ENCODE assay signal across 20 mouse cellular contexts in the genomic region with DNA sequence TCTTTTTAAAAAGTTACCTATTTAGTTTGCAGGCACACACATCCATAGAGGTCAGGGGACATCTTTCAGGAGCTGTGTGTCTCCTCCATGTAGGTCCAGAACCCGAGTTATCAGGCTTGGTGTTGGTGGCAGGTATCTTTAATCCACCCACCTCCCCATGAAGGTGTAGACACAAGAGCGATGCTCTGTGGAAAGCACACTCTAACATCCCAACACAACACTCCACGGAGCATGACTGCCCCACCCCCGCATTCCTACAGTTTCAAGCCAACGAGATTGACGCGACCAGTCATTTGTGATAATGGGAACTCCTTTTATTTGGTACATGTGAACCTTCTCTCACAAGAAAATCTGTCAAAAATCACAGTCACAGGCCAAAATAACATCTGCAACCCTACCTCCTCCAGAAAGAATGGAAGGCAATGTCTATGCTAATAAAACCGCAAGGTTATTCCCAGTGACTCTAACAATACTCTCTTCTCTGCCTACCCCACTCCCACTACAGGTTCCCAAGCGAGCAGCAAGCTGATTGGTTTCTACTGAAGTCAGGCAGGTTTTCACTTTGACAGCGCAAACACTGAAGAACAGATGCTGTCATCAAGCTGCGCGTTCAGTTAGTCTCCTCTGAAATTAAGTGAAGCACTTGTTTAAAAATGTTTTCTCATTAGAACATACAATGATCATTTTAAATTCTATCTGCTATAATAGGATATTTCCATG.
A peak's percentile ranks its signal among the peaks of the same experiment; 100 is the strongest.
DNase-seq lines count a peak whose midpoint lies in the region; TF ChIP-seq lines count a peak whose summit lies in the region.
"Had no signal": no experiment of that assay in that cellular context is flagged by ENCODE, and none has a peak within 500 bp of the region (broad histone marks: within the 10 kb centered on the region; RNA-seq: fewer than 3 reads in every experiment).

No protein-coding gene starts in this region.

- peaks cover 35 to 89% of the 10 kb centered on the region in 2 experiments for H3K4me1 ChIP-seq in CH12.LX (ENCODE audit: control insufficient read depth in 1 of 2, insufficient read depth in 2 of 2)
- no peaks in the 10 kb centered on the region for H3K4me1 ChIP-seq in kidney, adult 2 months (ENCODE audit: control insufficient read depth, insufficient read depth, low read length)
- H3K4me1 ChIP-seq: liver, embryonic 12.5 days had no signal

- no peak overlapping the region for H3K9ac ChIP-seq in CH12.LX (ENCODE audit: insufficient read depth, low read depth)
- H3K9ac ChIP-seq: limb, embryonic 12.5 days; liver, embryonic 12.5 days had no signal

- dilution Hi-C loops in CH12.LX (cut with MboI; ENCODE audit: extremely low pct_ligation_motif_present, extremely low pct_unique_long_range_greater_than_20kb, low sequenced_read_pairs), result no loop called here

- in situ Hi-C loops in CH12.LX (cut with MboI; ENCODE audit: low pct_ligation_motif_present, low pct_unique_long_range_greater_than_20kb, low sequenced_read_pairs), result no loop called here

- TF ChIP-seq POLR2A in CH12.LX (IDR thresholded peaks at IDR 0.05; ENCODE audit: low read depth, low read length), result no peak
- no peak for TF ChIP-seq POLR2A in brain, embryonic 14.5 days (IDR thresholded peaks at IDR 0.05; ENCODE audit: borderline replicate concordance, extremely low read depth, insufficient read depth, insufficient read length, poor library complexity, severe bottlenecking)
- TF ChIP-seq POLR2A in kidney, adult 2 months (IDR thresholded peaks at IDR 0.05; ENCODE audit: low read depth, low read length), result no peak

- peaks cover 2% of the 10 kb centered on the region for H3K9me3 ChIP-seq in CH12.LX (replicated peaks; ENCODE audit: low read length)
- H3K9me3 ChIP-seq: embryonic facial prominence, embryonic 10.5 days; limb, embryonic 12.5 days; liver, embryonic 12.5 days had no signal

- no peak overlapping the region for H3K4me3 ChIP-seq in CH12.LX (replicated peaks in 1 of 3; ENCODE audit: low read depth in 2 of 3, low read length in 2 of 3, poor library complexity in 1 of 3)
- H3K4me3 ChIP-seq in layer of hippocampus, adult 2 months, result peak overlapping the region; percentile 23; the same call in 1 of the 2 replicates
- H3K4me3 ChIP-seq in kidney, adult 2 months (ENCODE audit: insufficient read depth, low read depth, low read length), result no peak overlapping the region
- H3K4me3 ChIP-seq: embryonic facial prominence, embryonic 10.5 days; heart, adult 2 months; limb, embryonic 12.5 days; liver, embryonic 12.5 days had no signal

- TF ChIP-seq CTCF in CH12.LX (conservative IDR thresholded peaks at IDR 0.05 in 1 of 2, IDR thresholded peaks at IDR 0.05 in 1 of 2; ENCODE audit: low read depth in 2 of 2, low read length in 2 of 2), result no peak
- TF ChIP-seq CTCF in brain, embryonic 14.5 days (IDR thresholded peaks at IDR 0.05; ENCODE audit: borderline replicate concordance, extremely low read depth, insufficient read depth, insufficient read length), result no peak
- TF ChIP-seq CTCF in layer of hippocampus, adult 2 months (conservative IDR thresholded peaks at IDR 0.05), result no peak
- TF ChIP-seq CTCF in kidney, adult 2 months (conservative IDR thresholded peaks at IDR 0.05; ENCODE audit: insufficient read depth, insufficient read length, low read depth, low read length), result no peak

- DNase-seq in layer of hippocampus, adult 18-20 months (ENCODE audit: low spot score in 2 of 2), result peak; percentile 34 to 78
- no peak for DNase-seq in layer of hippocampus, adult 9-10 months (ENCODE audit: low spot score)
- peak; percentile 85 for DNase-seq in CH12.LX (ENCODE audit: extremely low read depth)
- DNase-seq in brain, embryonic 14.5 days (ENCODE audit: low read depth), result peak; percentile 67
- peak; percentile 50 to 55 for DNase-seq in layer of hippocampus, adult 2 months (ENCODE audit: low spot score in 2 of 2)
- DNase-seq in urinary bladder, postnatal 36 days (ENCODE audit: low spot score in 2 of 2), result no peak
- DNase-seq in kidney, adult 2 months, result no peak
- DNase-seq: adrenal gland, adult 8-10 months; cerebellum, adult 2 months; cerebellum, postnatal 36 days; gastrocnemius, postnatal 25 days; heart, adult 2 months; heart, postnatal 4 days; kidney, adult 11 months; lung, adult 2 months; thymus, postnatal 14 days had no signal

- H3K27me3 ChIP-seq in CH12.LX (replicated peaks), result no peaks in the 10 kb centered on the region
- no peaks in the 10 kb centered on the region for H3K27me3 ChIP-seq in kidney, adult 2 months (replicated peaks; ENCODE audit: control insufficient read depth, insufficient read depth, low read length)
- H3K27me3 ChIP-seq: limb, embryonic 12.5 days; liver, embryonic 12.5 days had no signal

- H3K79me2 ChIP-seq in CH12.LX (replicated peaks; ENCODE audit: control insufficient read depth, extremely low read depth, insufficient read depth, poor library complexity, severe bottlenecking), result peaks cover 2% of the 10 kb centered on the region; the same call in 1 of the 2 replicates

- H3K36me3 ChIP-seq in CH12.LX (replicated peaks in 1 of 2; ENCODE audit: control insufficient read depth in 1 of 2, insufficient read depth in 1 of 2, low read length in 1 of 2), result peaks cover 0 to 10% of the 10 kb centered on the region in 2 experiments
- no peaks in the 10 kb centered on the region for H3K36me3 ChIP-seq in kidney, adult 2 months (ENCODE audit: control insufficient read depth, insufficient read depth, low read length)
- H3K36me3 ChIP-seq: embryonic facial prominence, embryonic 10.5 days; limb, embryonic 12.5 days; liver, embryonic 12.5 days had no signal

- H3K4me2 ChIP-seq in CH12.LX (ENCODE audit: insufficient read depth, low read depth, poor library complexity, severe bottlenecking), result peak overlapping the region; percentile 52; the same call in 1 of the 2 replicates
- H3K4me2 ChIP-seq: limb, embryonic 12.5 days; liver, embryonic 12.5 days had no signal

- no peak; the same call in 1 of the 2 replicates for TF ChIP-seq RAD21 in CH12.LX (IDR thresholded peaks at IDR 0.05; ENCODE audit: low read depth, low read length)

- H3K27ac ChIP-seq in CH12.LX (ENCODE audit: insufficient read depth, low read depth), result no peak overlapping the region
- H3K27ac ChIP-seq in layer of hippocampus, adult 2 months, result peak overlapping the region; percentile 52
- no peak overlapping the region for H3K27ac ChIP-seq in kidney, adult 2 months (ENCODE audit: insufficient read depth, low read depth, low read length)
- H3K27ac ChIP-seq: embryonic facial prominence, embryonic 10.5 days; heart, adult 2 months; kidney, postnatal 0 days; limb, embryonic 12.5 days; liver, embryonic 12.5 days had no signal

- TF ChIP-seq EP300 in CH12.LX (IDR thresholded peaks at IDR 0.05; ENCODE audit: low read length), result peak; percentile 87

- WGBS in kidney, adult 2 months, result 73% methylated on average over 12 of the region's 12 CpGs

TF ChIP-seq in CH12.LX, 34 proteins besides CTCF, POLR2A, EP300 and RAD21:
- TF ChIP-seq SIN3A (IDR thresholded peaks at IDR 0.05; ENCODE audit: low read length) (peak; percentile 76; the same call in 1 of the 2 replicates), MAZ (IDR thresholded peaks at IDR 0.05; ENCODE audit: low read depth, low read length) (no peak; the same call in 1 of the 2 replicates), RCOR1 (conservative IDR thresholded peaks at IDR 0.05; ENCODE audit: low read depth, low read length) (0 out of 2 replicates have a peak, but pooled peaks have one; percentile 63), NRF1 (IDR thresholded peaks at IDR 0.05; ENCODE audit: low read depth, low read length) (no peak), BHLHE40 (IDR thresholded peaks at IDR 0.05; ENCODE audit: low read depth, low read length) (peak; percentile 78), ETS1 (conservative IDR thresholded peaks at IDR 0.05; ENCODE audit: low read depth, low read length) (peak; percentile 91), MAFK (IDR thresholded peaks at IDR 0.05; ENCODE audit: insufficient replicate concordance, low read length) (peak; percentile 59; the same call in 1 of the 2 replicates), CHD2 (IDR thresholded peaks at IDR 0.05; ENCODE audit: low read length) (peak; percentile 43; the same call in 1 of the 2 replicates), MXI1 (IDR thresholded peaks at IDR 0.05; ENCODE audit: low read depth, low read length) (peak; percentile 46; the same call in 1 of the 2 replicates), MEF2A (IDR thresholded peaks at IDR 0.05; ENCODE audit: borderline replicate concordance, low read depth, low read length) (peak; percentile 90), MAX (IDR thresholded peaks at IDR 0.05; ENCODE audit: low read length) (peak; percentile 19; the same call in 1 of the 2 replicates), ELF1 (IDR thresholded peaks at IDR 0.05; ENCODE audit: low read depth, low read length) (no peak), TCF12 (IDR thresholded peaks at IDR 0.05; ENCODE audit: low read depth, low read length) (0 out of 2 replicates have a peak, but pooled peaks have one; percentile 55), NELFE (IDR thresholded peaks at IDR 0.05; ENCODE audit: low read depth, low read length) (no peak), JUND (conservative IDR thresholded peaks at IDR 0.05; ENCODE audit: low read depth, low read length) (peak; percentile 55), IRF4 (IDR thresholded peaks at IDR 0.05; ENCODE audit: low read depth, low read length) (peak; percentile 83)

Comparison
In these comparisons a context has a peak if more than half of its experiments do, and no peak if none do; other contexts are left out.
1. DNase-seq: peak in layer of hippocampus, adult 18-20 months (2 of 2), CH12.LX (single experiment), brain, embryonic 14.5 days (single experiment) and layer of hippocampus, adult 2 months (2 of 2); none in layer of hippocampus, adult 9-10 months (single experiment), urinary bladder, postnatal 36 days (0 of 2) and kidney, adult 2 months (single experiment).